Mouse (Mus musculus) heart, embryonic 16.5 days (tissue): ENCODE data around the gene Ccdc142. TPM values are rescaled to one million over a fixed set of nuclear protein-coding genes. Genes with fewer than 3 reads are reported as not detected.
A peak's percentile ranks its signal among the peaks of the same experiment; 100 is the strongest.

Experiments
- ATAC-seq: fragments of 200-750 bp; cut with Nextera tagmentation; replicated peaks from 2 replicates; pipeline ENCODE4 v1.8.0; 2017; ENCODE audit warnings: moderate number of reproducible peaks; ENCODE audit not compliant: insufficient read depth, low FRiP score; ENCODE audit errors: extremely low read depth
- H3K27ac ChIP-seq: fragments of 300-500 bp; sonication (generic); 2 replicates; pipeline ENCODE4 v1.5.1; 2014; ENCODE audit warnings: mild to moderate bottlenecking, low read length, control low read depth, moderate library complexity
- H3K27me3 ChIP-seq: fragments of 300-500 bp; sonication (generic); 2 replicates; pipeline ENCODE4 v1.6.1; 2014; ENCODE audit warnings: low read length, mixed read lengths; ENCODE audit not compliant: control insufficient read depth, insufficient read depth
- H3K36me3 ChIP-seq: fragments of 300-500 bp; sonication (generic); 2 replicates; pipeline ENCODE4 v1.6.1; 2014; ENCODE audit not compliant: control insufficient read depth, insufficient read depth
- H3K4me1 ChIP-seq: fragments of 300-500 bp; sonication (generic); 2 replicates; pipeline ENCODE4 v1.6.1; 2014; ENCODE audit warnings: low read length, mixed read lengths; ENCODE audit not compliant: control insufficient read depth, insufficient read depth
- H3K4me2 ChIP-seq: fragments of 300-500 bp; sonication (generic); 2 replicates; pipeline ENCODE4 v1.6.1; 2014; ENCODE audit warnings: low read depth, mild to moderate bottlenecking, control low read depth, low read length
- H3K4me3 ChIP-seq: fragments of 300-500 bp; sonication (generic); 2 replicates; pipeline ENCODE4 v1.5.1; 2014; ENCODE audit warnings: mild to moderate bottlenecking, control low read depth, low read length
- H3K9ac ChIP-seq: fragments of 300-500 bp; sonication (generic); 2 replicates; pipeline ENCODE4 v1.6.1; 2014; ENCODE audit warnings: low read length, control low read depth
- H3K9me3 ChIP-seq: fragments of 300-500 bp; sonication (generic); replicated peaks from 2 replicates; pipeline ENCODE4 v1.6.1; 2016; ENCODE audit warnings: low read length; ENCODE audit not compliant: control insufficient read depth
- WGBS: fragments of 180-500 bp; shearing (Covaris S2); extraction: QIAGEN DNeasy Blood & Tissue Kit; methylation state at CpG from one replicate; pipeline ENCODE4 v1.1.7; 2014; 5-methylcytosine and 5-hydroxymethylcytosine counted together
- polyA plus RNA-seq: library from polyadenylated mRNA; unstranded; fragments of >200 nt; fragmentation: Nextera tagmentation; extraction: Ambion mirVana; gene quantifications from 2 replicates; pipeline ENCODE4 v1.2.1, GENCODE M21; 2015

Ccdc142 gene
- polyA plus RNA-seq, 1 experiment from 2014 or later, result 2.6 TPM

- Histone ChIP-seq H3K36me3 (peaks cover 12% of the 10 kb centered on the region), H3K27me3 (no peaks in the 10 kb centered on the region), H3K9me3 (no peaks in the 10 kb centered on the region), H3K4me1 (peaks cover 30% of the 10 kb centered on the region), H3K9ac (peak within 1 kb of the TSS; percentile 90), H3K4me2 (peak within 1 kb of the TSS; percentile 99), H3K4me3 (peak within 1 kb of the TSS; percentile 87), H3K27ac (peak within 1 kb of the TSS; percentile 83)
- WGBS, result under 1% methylated on average over 58 of the region's 58 CpGs
- peak; percentile 90 for ATAC-seq
Observed at GRCm38 (mm10) chr6:83115011-83115671, 13.7 kb downstream of the Ccdc142 start, which contains the start of gene Mogs. TSS of gene Mogs (plus strand) at chr6:83115496.

GRCm38 (mm10) chr6:83115682-83116372 is 14.4 kb downstream of the Ccdc142 start:
- peak; percentile 20 for ATAC-seq
- peaks cover 35% of the 10 kb centered on the region for H3K4me1 ChIP-seq

GRCm38 (mm10) chr6:83116373-83117164 is 15.2 kb downstream of the Ccdc142 start:
- peak overlapping the region; percentile 99 for H3K4me2 ChIP-seq
- WGBS, result 70% methylated on average over 11 of the region's 11 CpGs
- H3K4me1 ChIP-seq, result peaks cover 36% of the 10 kb centered on the region
- no peaks in the 10 kb centered on the region for H3K9me3 ChIP-seq
- peak overlapping the region; percentile 90 for H3K9ac ChIP-seq
- H3K27me3 ChIP-seq, result no peaks in the 10 kb centered on the region
- no peak overlapping the region for H3K27ac ChIP-seq
- peaks cover 12% of the 10 kb centered on the region for H3K36me3 ChIP-seq
- no peak for ATAC-seq
- H3K4me3 ChIP-seq, result peak overlapping the region; percentile 87

More at GRCm38 (mm10) chr6:83115682-83116372, 14.4 kb downstream of the Ccdc142 start:
- peak overlapping the region; percentile 90 for H3K9ac ChIP-seq
- no peaks in the 10 kb centered on the region for H3K9me3 ChIP-seq
- under 1% methylated on average over 32 of the region's 48 CpGs for WGBS
- no peaks in the 10 kb centered on the region for H3K27me3 ChIP-seq
- peak overlapping the region; percentile 83 for H3K27ac ChIP-seq
- H3K4me2 ChIP-seq, result peak overlapping the region; percentile 99
- H3K36me3 ChIP-seq, result peaks cover 12% of the 10 kb centered on the region
- peak overlapping the region; percentile 87 for H3K4me3 ChIP-seq

- Histone ChIP-seq H3K9ac (no peak overlapping the region; the same call in 1 of the 2 replicates), H3K27me3 (no peaks in the 10 kb centered on the region), H3K4me2 (no peak overlapping the region), H3K4me3 (no peak overlapping the region), H3K27ac (no peak overlapping the region), H3K9me3 (no peaks in the 10 kb centered on the region), H3K4me1 (peaks cover 33% of the 10 kb centered on the region), H3K36me3 (peaks cover 12% of the 10 kb centered on the region)
- 76% methylated on average over 4 of the region's 4 CpGs for WGBS
- ATAC-seq, result no peak
Observed at GRCm38 (mm10) chr6:83117165-83117438, 15.7 kb downstream of the Ccdc142 start.

- WGBS, result 91% methylated on average over 13 of the region's 13 CpGs
- Histone ChIP-seq H3K36me3 (peaks cover 12% of the 10 kb centered on the region), H3K4me2 (no peak overlapping the region), H3K9ac (no peak overlapping the region), H3K4me1 (peaks cover 36% of the 10 kb centered on the region), H3K4me3 (no peak overlapping the region), H3K9me3 (no peaks in the 10 kb centered on the region), H3K27me3 (no peaks in the 10 kb centered on the region), H3K27ac (no peak overlapping the region)
- ATAC-seq, result no peak
Observed at GRCm38 (mm10) chr6:83117616-83118015, 16.2 kb downstream of the Ccdc142 start.

- H3K4me2 ChIP-seq, result no peak overlapping the region
- H3K4me1 ChIP-seq, result peaks cover 40% of the 10 kb centered on the region
Observed at GRCm38 (mm10) chr6:83118369-83118768, 17.0 kb downstream of the Ccdc142 start.

GRCm38 (mm10) chr6:83118825-83119733 is 17.7 kb downstream of the Ccdc142 start:
- Histone ChIP-seq H3K27ac (no peak overlapping the region), H3K4me2 (no peak overlapping the region), H3K27me3 (no peaks in the 10 kb centered on the region), H3K4me1 (peaks cover 43% of the 10 kb centered on the region), H3K4me3 (no peak overlapping the region), H3K9me3 (no peaks in the 10 kb centered on the region), H3K36me3 (peaks cover 12% of the 10 kb centered on the region), H3K9ac (no peak overlapping the region)
- no peak for ATAC-seq
- WGBS, result 74% methylated on average over 14 of the region's 14 CpGs

More at GRCm38 (mm10) chr6:83118369-83118768, 17.0 kb downstream of the Ccdc142 start:
- Histone ChIP-seq H3K36me3 (peaks cover 12% of the 10 kb centered on the region), H3K4me3 (no peak overlapping the region), H3K9me3 (no peaks in the 10 kb centered on the region), H3K27me3 (no peaks in the 10 kb centered on the region), H3K27ac (no peak overlapping the region), H3K9ac (no peak overlapping the region)
- 86% methylated on average over 11 of the region's 11 CpGs for WGBS
- no peak for ATAC-seq

- Histone ChIP-seq H3K27ac (no peak overlapping the region), H3K4me1 (peaks cover 43% of the 10 kb centered on the region)
- WGBS, result 70% methylated on average over 7 of the region's 7 CpGs
Observed at GRCm38 (mm10) chr6:83119734-83120051, 18.3 kb downstream of the Ccdc142 start.

More at GRCm38 (mm10) chr6:83119734-83120051, 18.3 kb downstream of the Ccdc142 start:
- Histone ChIP-seq H3K4me3 (no peak overlapping the region), H3K9me3 (no peaks in the 10 kb centered on the region), H3K9ac (peak overlapping the region; percentile 26; the same call in 1 of the 2 replicates), H3K27me3 (no peaks in the 10 kb centered on the region), H3K36me3 (peaks cover 12% of the 10 kb centered on the region), H3K4me2 (no peak overlapping the region)
- no peak for ATAC-seq
